24 mouse cellular contexts compared by ENCODE assay signal in the genomic region with DNA sequence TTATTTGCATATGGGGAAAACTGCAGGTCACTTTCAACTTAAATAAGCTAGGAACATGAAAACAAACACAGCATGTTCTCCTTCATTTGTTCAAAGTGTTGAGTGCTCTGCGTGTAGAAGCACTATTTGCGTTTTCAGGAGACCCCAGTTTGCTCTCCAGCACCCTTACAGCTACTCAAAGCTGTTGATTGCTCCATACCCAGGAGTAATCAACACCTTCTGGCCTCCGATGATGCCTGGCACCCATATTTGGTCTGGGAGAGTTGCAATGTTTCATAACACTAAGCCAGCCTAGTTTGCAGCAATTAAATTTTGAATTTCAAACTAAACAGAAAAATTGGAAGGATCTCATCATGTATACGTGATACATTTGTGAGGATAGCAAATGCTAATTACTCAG. TPM values are rescaled to one million over a fixed set of nuclear protein-coding genes. Genes with fewer than 3 reads are reported as not detected.
DNase-seq lines count a peak whose midpoint lies in the region; ATAC-seq and TF ChIP-seq lines count a peak whose summit lies in the region.
"Had no signal": no experiment of that assay in that cellular context is flagged by ENCODE, and none has a peak within 500 bp of the region (broad histone marks: within the 10 kb centered on the region; RNA-seq: fewer than 3 reads in every experiment).

No protein-coding gene starts in this region.

- H3K4me3 ChIP-seq in lung, adult 2 months (replicated peaks; ENCODE audit: extremely low read depth, low read depth, low read length), result no peak overlapping the region
- H3K4me3 ChIP-seq: embryonic facial prominence, embryonic 12.5 days; embryonic facial prominence, embryonic 15.5 days; heart, adult 2 months; heart, embryonic 10.5 days; heart, embryonic 13.5 days had no signal

- no peak for TF ChIP-seq CTCF in lung, adult 2 months (IDR thresholded peaks at IDR 0.05; ENCODE audit: insufficient read depth, low read length)

- 71% methylated on average over 4 of the region's 4 CpGs for WGBS in lung, adult 2 months

- TF ChIP-seq POLR2A in lung, adult 2 months (IDR thresholded peaks at IDR 0.05; ENCODE audit: borderline replicate concordance, extremely low read depth, low read depth, low read length), result no peak

- no peak for DNase-seq in frontal cortex, postnatal 10 days (ENCODE audit: low spot score in 2 of 2)
- DNase-seq in lung, adult 18-20 months, result peak; percentile 47 to 58
- DNase-seq in lung, adult 2 months, result no peak
- DNase-seq in lung, postnatal 25 days (ENCODE audit: low spot score), result peak; percentile 58
- DNase-seq in cerebellum, postnatal 14 days, result no peak
- no peak for DNase-seq in cerebellum, postnatal 10 days
- DNase-seq: adrenal gland, postnatal 10 days; adrenal gland, postnatal 36 days; B cell, adult 2 months; cerebellum, adult 18-20 months; cerebellum, postnatal 25 days; gastrocnemius, postnatal 36 days; heart, adult 2 months; heart, postnatal 14 days; heart, postnatal 4 days had no signal

- peaks cover 3% of the 10 kb centered on the region for H3K4me1 ChIP-seq in lung, adult 2 months (ENCODE audit: control insufficient read depth, insufficient read depth, low read length)
- H3K4me1 ChIP-seq: embryonic facial prominence, embryonic 12.5 days; embryonic facial prominence, embryonic 15.5 days; heart, embryonic 10.5 days had no signal

- 0 out of 2 replicates have a peak, but pooled peaks have one; percentile 28 for ATAC-seq in frontal cortex, adult (ENCODE audit: low TSS enrichment)
- ATAC-seq: forebrain, embryonic 14.5 days; hindbrain, postnatal 0 days; intestine, embryonic 16.5 days; Patski had no signal

RNA-seq across cellular contexts. Expression of a gene that starts 45.1 kb away (rescaled TPM):
- 4.1 and 4.5 TPM in 2 replicates for polyA plus RNA-seq in lung, adult 2 months (2012; rRNA removed)

Comparison
In these comparisons a context has a peak if more than half of its experiments do, and no peak if none do; other contexts are left out.
1. DNase-seq: peak in lung, adult 18-20 months (2 of 2) and lung, postnatal 25 days (single experiment); none in frontal cortex, postnatal 10 days (0 of 2), lung, adult 2 months (single experiment), cerebellum, postnatal 14 days (0 of 2) and cerebellum, postnatal 10 days (0 of 2).